Mouse (Mus musculus) embryonic facial prominence, embryonic 10.5 days (tissue): ENCODE measurements around the gene Cdc37l1. TPM values are rescaled to one million over a fixed set of nuclear protein-coding genes. Genes with fewer than 3 reads are reported as not detected.

Experiments used
- DNase-seq: peaks from one replicate; pipeline ENCODE4 v3.0.0-alpha.2; 2017; ENCODE audit warnings: low spot score
- H3K27ac ChIP-seq: fragments of 300-500 bp; sonication (generic); replicated peaks from 2 replicates; pipeline ENCODE4 v1.5.1; 2016; ENCODE audit warnings: mild to moderate bottlenecking
- H3K27me3 ChIP-seq: fragments of 300-500 bp; sonication (generic); replicated peaks from 2 replicates; pipeline ENCODE4 v1.6.1; 2016; ENCODE audit warnings: low read depth, mild to moderate bottlenecking; ENCODE audit not compliant: poor library complexity, severe bottlenecking
- H3K36me3 ChIP-seq: fragments of 300-500 bp; sonication (generic); replicated peaks from 2 replicates; pipeline ENCODE4 v1.6.1; 2016; ENCODE audit warnings: mild to moderate bottlenecking, moderate library complexity
- H3K4me1 ChIP-seq: fragments of 300-500 bp; sonication (generic); 2 replicates; pipeline ENCODE4 v1.6.1; 2016
- H3K4me3 ChIP-seq: fragments of 300-500 bp; sonication (generic); 2 replicates; pipeline ENCODE4 v1.5.1; 2016; ENCODE audit warnings: mild to moderate bottlenecking, moderate library complexity
- H3K9me3 ChIP-seq: fragments of 300-500 bp; sonication (generic); 2 replicates; pipeline ENCODE4 v1.6.1; 2016; ENCODE audit warnings: mild to moderate bottlenecking
- WGBS: fragments of 180-500 bp; shearing (Covaris S2); methylation state at CpG from one replicate; pipeline ENCODE4 v1.1.7; 2016; 5-methylcytosine and 5-hydroxymethylcytosine counted together
- polyA plus RNA-seq: library from polyadenylated mRNA; unstranded; fragments of >200 nt; fragmentation: Nextera tagmentation; extraction: Ambion mirVana; gene quantifications from 2 replicates; pipeline ENCODE4 v1.2.1, GENCODE M21; 2016

Cdc37l1 gene
- 37.3 and 37.9 TPM in 2 replicates for polyA plus RNA-seq

GRCm38 (mm10) chr19:28990194-28990589 lies at the start of gene Cdc37l1:
Cdc37l1 (plus strand) TSS chr19:28990352.
- no peaks in the 10 kb centered on the region for H3K27me3 ChIP-seq
- under 1% methylated on average over 37 of the region's 37 CpGs for WGBS
- H3K4me1 ChIP-seq, result peaks cover 15% of the 10 kb centered on the region

DNA sequence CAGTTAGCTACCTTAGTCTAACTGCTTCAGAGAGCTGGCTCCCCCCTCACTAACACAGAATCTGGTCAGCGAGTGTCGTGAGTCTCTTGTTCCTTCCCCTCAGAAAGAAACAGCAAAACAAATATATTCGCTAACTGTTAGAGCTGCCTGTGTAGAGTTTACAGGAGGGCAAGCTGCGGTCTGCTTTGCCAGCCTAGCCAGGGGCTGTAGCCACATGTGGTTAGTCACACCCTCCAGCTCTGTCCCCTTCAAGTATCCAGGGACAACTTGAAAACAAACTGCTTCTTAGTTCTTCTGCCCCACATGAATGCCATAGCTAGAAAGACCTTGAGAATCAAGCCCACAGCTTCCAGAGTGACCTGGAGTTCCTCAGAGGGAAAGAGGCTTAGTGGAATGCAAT lies 48.9 kb upstream of the Cdc37l1 start:
- H3K4me3 ChIP-seq, result no peak overlapping the region
- peaks cover 14% of the 10 kb centered on the region for H3K4me1 ChIP-seq
- H3K27ac ChIP-seq, result no peak overlapping the region
- no peaks in the 10 kb centered on the region for H3K9me3 ChIP-seq
- H3K36me3 ChIP-seq, result no peaks in the 10 kb centered on the region
- DNase-seq, result no peak
- H3K27me3 ChIP-seq, result no peaks in the 10 kb centered on the region
- WGBS, result 60% methylated on average over 4 of the region's 4 CpGs

More at GRCm38 (mm10) chr19:28990194-28990589, at the start of gene Cdc37l1:
- peak; percentile 98 for DNase-seq
- no peaks in the 10 kb centered on the region for H3K9me3 ChIP-seq
- peak within 1 kb of the TSS; percentile 97 for H3K4me3 ChIP-seq
- peak within 1 kb of the TSS; percentile 95 for H3K27ac ChIP-seq
- H3K36me3 ChIP-seq, result peaks cover 31% of the 10 kb centered on the region

DNA sequence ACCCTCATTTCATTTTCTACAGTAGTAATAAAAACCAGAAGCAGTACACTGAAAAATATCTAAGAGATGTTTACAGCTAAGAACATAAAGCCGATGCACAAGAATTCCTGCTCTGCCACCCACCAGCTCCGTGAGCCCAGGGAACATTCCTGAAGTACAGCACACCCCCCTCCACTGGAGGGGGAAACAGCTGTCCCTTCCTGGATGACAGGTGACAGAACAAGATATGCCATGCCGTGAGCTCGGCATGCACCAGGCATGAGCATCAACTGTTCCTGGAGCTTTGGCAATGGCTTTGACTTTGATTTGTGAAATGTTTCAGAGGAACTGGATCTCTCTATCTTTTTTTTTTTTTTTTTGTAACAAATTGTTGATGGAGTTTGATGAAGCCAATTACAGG lies 43.4 kb upstream of the Cdc37l1 start:
- Histone ChIP-seq H3K4me3 (no peak overlapping the region), H3K27me3 (no peaks in the 10 kb centered on the region), H3K9me3 (no peaks in the 10 kb centered on the region), H3K27ac (no peak overlapping the region), H3K36me3 (no peaks in the 10 kb centered on the region), H3K4me1 (no peaks in the 10 kb centered on the region)
- DNase-seq, result no peak
- WGBS, result 67% methylated on average over 4 of the region's 4 CpGs

DNA sequence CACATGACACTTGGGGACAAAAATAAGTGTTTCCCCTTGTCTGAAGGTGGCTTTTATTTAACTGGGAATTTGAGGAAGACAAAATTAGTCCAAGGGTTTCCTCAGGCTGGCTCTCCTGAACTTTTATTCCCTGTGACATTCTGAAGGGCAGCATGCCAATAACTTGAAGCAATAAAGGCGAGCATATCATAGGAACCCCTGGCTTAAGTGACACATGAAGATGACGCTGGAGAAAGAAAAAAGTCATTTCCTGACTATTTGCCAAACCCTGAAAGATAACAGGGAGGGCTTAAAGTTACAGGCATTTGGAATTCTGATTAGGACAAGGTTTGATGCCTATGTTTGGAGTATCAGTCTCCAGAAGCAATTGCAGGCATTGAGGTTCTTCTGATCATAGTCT lies 42.8 kb upstream of the Cdc37l1 start:
- no peak overlapping the region for H3K4me3 ChIP-seq
- DNase-seq, result no peak
- H3K27ac ChIP-seq, result no peak overlapping the region
- H3K4me1 ChIP-seq, result no peaks in the 10 kb centered on the region
- H3K27me3 ChIP-seq, result no peaks in the 10 kb centered on the region
- H3K9me3 ChIP-seq, result no peaks in the 10 kb centered on the region
- H3K36me3 ChIP-seq, result no peaks in the 10 kb centered on the region
- 61% methylated on average over 2 of the region's 2 CpGs for WGBS

DNA sequence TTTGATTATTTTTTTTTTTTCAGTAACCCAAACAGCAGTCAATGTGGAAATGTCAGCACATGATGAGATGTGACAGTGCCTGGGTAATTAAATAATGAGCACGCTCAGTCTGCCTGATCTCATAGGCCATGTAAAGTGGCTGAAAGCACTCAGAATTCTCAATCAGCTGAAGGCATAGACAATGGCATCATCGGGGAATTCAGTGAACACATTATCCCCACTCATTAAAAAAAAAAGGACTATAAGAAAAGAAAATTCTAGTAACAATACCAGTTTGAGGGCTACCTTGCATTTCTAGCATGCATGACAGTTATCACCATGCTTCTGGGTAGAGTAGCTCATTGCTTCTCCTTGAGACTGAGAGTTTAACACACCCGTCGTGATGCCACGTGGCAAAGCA lies 38.9 kb upstream of the Cdc37l1 start:
- H3K4me1 ChIP-seq, result no peaks in the 10 kb centered on the region
- DNase-seq, result no peak
- no peak overlapping the region for H3K27ac ChIP-seq
- H3K27me3 ChIP-seq, result no peaks in the 10 kb centered on the region
- no peak overlapping the region for H3K4me3 ChIP-seq
- no peaks in the 10 kb centered on the region for H3K36me3 ChIP-seq
- 82% methylated on average over 5 of the region's 5 CpGs for WGBS
- H3K9me3 ChIP-seq, result no peaks in the 10 kb centered on the region

- no peak for DNase-seq
- Histone ChIP-seq H3K4me1 (peaks cover 18% of the 10 kb centered on the region), H3K4me3 (peak overlapping the region; percentile 92), H3K27ac (no peak overlapping the region), H3K9me3 (no peaks in the 10 kb centered on the region), H3K27me3 (peaks cover 45% of the 10 kb centered on the region), H3K36me3 (no peaks in the 10 kb centered on the region)
- 48% methylated on average over 3 of the region's 3 CpGs for WGBS
Measured at GRCm38 (mm10) chr19:28963113-28963512, 27.0 kb upstream of the Cdc37l1 start.

GRCm38 (mm10) chr19:28963513-28963841 lies 26.7 kb upstream of the Cdc37l1 start:
- DNase-seq, result no peak
- peak overlapping the region; percentile 88; the same call in 1 of the 2 replicates for H3K27ac ChIP-seq
- H3K4me3 ChIP-seq, result peak overlapping the region; percentile 92
- peaks cover 18% of the 10 kb centered on the region for H3K4me1 ChIP-seq
- no peaks in the 10 kb centered on the region for H3K9me3 ChIP-seq
- H3K36me3 ChIP-seq, result no peaks in the 10 kb centered on the region
- H3K27me3 ChIP-seq, result peaks cover 45% of the 10 kb centered on the region
- 3% methylated on average over 4 of the region's 4 CpGs for WGBS

GRCm38 (mm10) chr19:28963842-28964551 lies 26.2 kb upstream of the Cdc37l1 start, which contains the start of gene Plpp6:
Plpp6 (plus strand) TSS chr19:28963953.
- H3K27ac ChIP-seq, result peak within 1 kb of the TSS; percentile 88
- peak within 1 kb of the TSS; percentile 92 for H3K4me3 ChIP-seq
- WGBS, result under 1% methylated on average over 73 of the region's 73 CpGs
- peaks cover 18% of the 10 kb centered on the region for H3K4me1 ChIP-seq
- no peaks in the 10 kb centered on the region for H3K9me3 ChIP-seq
- no peaks in the 10 kb centered on the region for H3K36me3 ChIP-seq
- peak; percentile 86 for DNase-seq
- H3K27me3 ChIP-seq, result peaks cover 45% of the 10 kb centered on the region

- Histone ChIP-seq H3K27ac (peak overlapping the region; percentile 88; the same call in 1 of the 2 replicates), H3K27me3 (peaks cover 45% of the 10 kb centered on the region), H3K4me3 (peak overlapping the region; percentile 92), H3K36me3 (no peaks in the 10 kb centered on the region), H3K4me1 (peaks cover 18% of the 10 kb centered on the region), H3K9me3 (no peaks in the 10 kb centered on the region)
- DNase-seq, result no peak
- 5% methylated on average over 16 of the region's 16 CpGs for WGBS
Measured at GRCm38 (mm10) chr19:28964552-28964903, 25.6 kb upstream of the Cdc37l1 start.

DNA sequence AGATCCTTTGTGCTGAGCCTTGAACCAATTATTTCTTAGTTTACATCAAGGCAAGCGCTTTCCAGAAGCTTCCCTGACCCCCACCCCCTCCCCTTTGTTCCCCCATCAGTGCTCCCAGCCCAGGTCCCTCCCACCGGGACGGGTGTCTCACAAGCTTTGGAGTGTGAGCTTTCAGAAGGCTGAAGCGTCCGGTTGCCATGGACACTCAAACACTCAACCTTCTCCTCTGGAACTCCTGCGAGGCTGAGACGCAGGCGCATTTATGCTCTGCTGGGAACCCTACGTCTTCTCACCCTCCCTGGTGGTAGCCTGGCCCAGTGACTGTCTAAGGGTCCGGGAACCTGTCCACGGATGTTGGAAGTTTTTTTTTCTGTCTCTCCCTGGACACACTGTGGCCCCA lies 22.5 kb upstream of the Cdc37l1 start, which contains the start of gene 4430402I18Rik:
Gene 4430402I18Rik (minus strand): TSS at position 149 of the 400 bp plus-strand sequence.
- Histone ChIP-seq H3K27me3 (peaks cover 36% of the 10 kb centered on the region), H3K27ac (no peak within 1 kb of the TSS), H3K4me3 (peak within 1 kb of the TSS; percentile 26; the same call in 1 of the 2 replicates), H3K9me3 (no peaks in the 10 kb centered on the region), H3K36me3 (no peaks in the 10 kb centered on the region), H3K4me1 (peaks cover 18% of the 10 kb centered on the region)
- DNase-seq, result peak; percentile 65
- 7% methylated on average over 11 of the region's 11 CpGs for WGBS

- H3K4me1 ChIP-seq, result peaks cover 18% of the 10 kb centered on the region
- no peak overlapping the region for H3K27ac ChIP-seq
- no peaks in the 10 kb centered on the region for H3K9me3 ChIP-seq
- WGBS, result 69% methylated on average over 4 of the region's 4 CpGs
- no peak for DNase-seq
- H3K4me3 ChIP-seq, result no peak overlapping the region
- peaks cover 31% of the 10 kb centered on the region for H3K27me3 ChIP-seq
- H3K36me3 ChIP-seq, result no peaks in the 10 kb centered on the region
Measured at GRCm38 (mm10) chr19:28968178-28968577, 22.0 kb upstream of the Cdc37l1 start.

DNA sequence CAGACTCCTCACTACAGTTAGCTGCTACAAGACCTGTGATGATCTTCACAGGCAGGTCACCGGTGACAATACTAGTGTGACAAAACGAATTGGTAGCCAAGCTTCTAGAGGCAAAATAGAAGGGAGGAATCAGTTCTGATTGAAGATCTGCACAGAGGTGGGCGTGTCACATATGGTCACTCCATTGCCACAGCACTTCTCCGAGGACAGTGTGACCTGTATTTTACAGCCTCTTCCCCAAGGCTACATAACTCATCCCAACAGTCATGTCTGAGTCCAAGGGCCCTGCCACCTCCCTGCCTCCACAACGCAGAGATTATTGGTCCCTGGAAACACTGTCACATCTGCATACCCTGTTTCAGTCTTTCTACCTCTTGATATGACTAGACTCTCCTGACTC lies 20.9 kb upstream of the Cdc37l1 start:
- Histone ChIP-seq H3K27ac (no peak overlapping the region), H3K4me1 (peaks cover 17% of the 10 kb centered on the region), H3K9me3 (no peaks in the 10 kb centered on the region), H3K4me3 (no peak overlapping the region), H3K36me3 (no peaks in the 10 kb centered on the region), H3K27me3 (peaks cover 40% of the 10 kb centered on the region)
- DNase-seq, result no peak
- 83% methylated on average over 5 of the region's 5 CpGs for WGBS

GRCm38 (mm10) chr19:28970251-28970650 lies 19.9 kb upstream of the Cdc37l1 start:
- Histone ChIP-seq H3K27ac (no peak overlapping the region), H3K9me3 (no peaks in the 10 kb centered on the region), H3K36me3 (no peaks in the 10 kb centered on the region), H3K27me3 (peaks cover 41% of the 10 kb centered on the region), H3K4me1 (peaks cover 14% of the 10 kb centered on the region), H3K4me3 (no peak overlapping the region)
- no peak for DNase-seq
- WGBS, result 57% methylated on average over 11 of the region's 11 CpGs
